Mouse (Mus musculus): ENCODE measurements around the gene Gpank1.

- no peak for TF ChIP-seq CTCF (IDR thresholded peaks at IDR 0.05 in 2 of 3, conservative IDR thresholded peaks at IDR 0.05 in 1 of 3; ENCODE audit: control insufficient read depth in 1 of 3, insufficient read depth in 1 of 3, low read depth in 2 of 3, low read length in 3 of 3, poor library complexity in 1 of 3, severe bottlenecking in 1 of 3)
- TF ChIP-seq MAFK (IDR thresholded peaks at IDR 0.05; ENCODE audit: borderline replicate concordance, low read depth, low read length) = no peak
- no peak for TF ChIP-seq ZMIZ1 (IDR thresholded peaks at IDR 0.05; ENCODE audit: low read depth, low read length)
- TF ChIP-seq GABPA (IDR thresholded peaks at IDR 0.05; ENCODE audit: low read depth, low read length) = no peak
- no peak for TF ChIP-seq CHD2 (IDR thresholded peaks at IDR 0.05; ENCODE audit: low read length)
- TF ChIP-seq EP300 (IDR thresholded peaks at IDR 0.05; ENCODE audit: low read depth in 1 of 2, low read length in 2 of 2) = no peak
- no peak for TF ChIP-seq TAL1 (IDR thresholded peaks at IDR 0.05; ENCODE audit: low read length)
- TF ChIP-seq POLR2AphosphoS2 (IDR thresholded peaks at IDR 0.05; ENCODE audit: low read length) = no peak
- no peak for TF ChIP-seq POLR2A (IDR thresholded peaks at IDR 0.05; ENCODE audit: control insufficient read depth in 1 of 2, insufficient read depth in 1 of 2, low read depth in 1 of 2, low read length in 2 of 2, poor library complexity in 1 of 2)
- TF ChIP-seq MYB (IDR thresholded peaks at IDR 0.05; ENCODE audit: low read depth, low read length) = no peak
- no peak for TF ChIP-seq ZNF384 (IDR thresholded peaks at IDR 0.05; ENCODE audit: low read depth, low read length)
These were observed 47.2 kb upstream of the Gpank1 start for GRCm38 (mm10) chr17:35074097-35074496.
